Mouse (Mus musculus): ENCODE results near the gene Psmg3. TPM values are rescaled to one million over a fixed set of nuclear protein-coding genes. Genes with fewer than 3 reads are reported as not detected.

Psmg3 gene
- total RNA-seq, 2 experiments from 2014 or later = 20.5 to 21.0 TPM

- DNase-seq (ENCODE audit: low spot score in 2 of 2) = no peak
- intact Hi-C loops (cut with DNase I) = loop anchor here (5.0 kb wide), 1 partner anchor 41 kb away; the partner anchor contains the start of gene Ints1
Measured at GRCm38 (mm10) chr5:139818056-139818455, 8.6 kb downstream of the Psmg3 start.

GRCm38 (mm10) chr5:139817292-139817691 is 9.4 kb downstream of the Psmg3 start:
- intact Hi-C loops (cut with DNase I) = loop anchor here (5.0 kb wide), 1 partner anchor 40 kb away; the partner anchor contains the start of gene Ints1

GRCm38 (mm10) chr5:139816445-139816844 is 10.2 kb downstream of the Psmg3 start:
- intact Hi-C loops (cut with DNase I) = loop anchor here (5.0 kb wide), 1 partner anchor 39 kb away; the partner anchor contains the start of gene Ints1
- DNase-seq (ENCODE audit: low spot score in 2 of 2) = no peak

More at GRCm38 (mm10) chr5:139817292-139817691, 9.4 kb downstream of the Psmg3 start:
- DNase-seq (ENCODE audit: low spot score in 2 of 2) = no peak

- DNase-seq (ENCODE audit: low spot score in 2 of 2) = no peak
- intact Hi-C loops (cut with DNase I) = loop anchor here (5.0 kb wide), 1 partner anchor 39 kb away; the partner anchor contains the start of gene Ints1
Measured at GRCm38 (mm10) chr5:139815964-139816363, 10.7 kb downstream of the Psmg3 start.

- intact Hi-C loops (cut with DNase I) = no loop called here
- DNase-seq (ENCODE audit: low spot score in 2 of 2) = no peak
Measured at GRCm38 (mm10) chr5:139813963-139814381, 12.7 kb downstream of the Psmg3 start.

- intact Hi-C loops (cut with DNase I) = no loop called here
- no peak for DNase-seq (ENCODE audit: low spot score in 2 of 2)
Measured at GRCm38 (mm10) chr5:139813126-139813490, 13.6 kb downstream of the Psmg3 start.

- intact Hi-C loops (cut with DNase I) = no loop called here
- no peak for DNase-seq (ENCODE audit: low spot score in 2 of 2)
Measured at GRCm38 (mm10) chr5:139812398-139813125, 14.1 kb downstream of the Psmg3 start.

- intact Hi-C loops (cut with DNase I) = no loop called here
- no peak for DNase-seq (ENCODE audit: low spot score in 2 of 2)
Measured at GRCm38 (mm10) chr5:139811677-139812397, 14.8 kb downstream of the Psmg3 start.

GRCm38 (mm10) chr5:139809397-139809796 is 17.3 kb downstream of the Psmg3 start:
- DNase-seq (ENCODE audit: low spot score in 2 of 2) = no peak
- intact Hi-C loops (cut with DNase I) = no loop called here

GRCm38 (mm10) chr5:139805924-139806323 is 20.8 kb downstream of the Psmg3 start:
- no peak for DNase-seq (ENCODE audit: low spot score in 2 of 2)
- intact Hi-C loops (cut with DNase I) = no loop called here

- intact Hi-C loops (cut with DNase I) = no loop called here
- no peak for DNase-seq (ENCODE audit: low spot score in 2 of 2)
Measured at GRCm38 (mm10) chr5:139804573-139805111, 22.0 kb downstream of the Psmg3 start.

GRCm38 (mm10) chr5:139804107-139804551 is 22.6 kb downstream of the Psmg3 start:
- no peak for DNase-seq (ENCODE audit: low spot score in 2 of 2)
- intact Hi-C loops (cut with DNase I) = no loop called here

GRCm38 (mm10) chr5:139803601-139804102 is 23.0 kb downstream of the Psmg3 start:
- no peak for DNase-seq (ENCODE audit: low spot score in 2 of 2)
- intact Hi-C loops (cut with DNase I) = no loop called here

- intact Hi-C loops (cut with DNase I) = no loop called here
- DNase-seq (ENCODE audit: low spot score in 2 of 2) = no peak
Measured at GRCm38 (mm10) chr5:139803165-139803564, 23.5 kb downstream of the Psmg3 start.

- no peak for DNase-seq (ENCODE audit: low spot score in 2 of 2)
- intact Hi-C loops (cut with DNase I) = no loop called here
Measured at GRCm38 (mm10) chr5:139801880-139802279, 24.8 kb downstream of the Psmg3 start.

GRCm38 (mm10) chr5:139801231-139801630 is 25.5 kb downstream of the Psmg3 start:
- no peak for DNase-seq (ENCODE audit: low spot score in 2 of 2)
- intact Hi-C loops (cut with DNase I) = no loop called here

- no peak for DNase-seq (ENCODE audit: low spot score in 2 of 2)
- intact Hi-C loops (cut with DNase I) = no loop called here
Measured at GRCm38 (mm10) chr5:139799801-139800590, 26.7 kb downstream of the Psmg3 start.

- intact Hi-C loops (cut with DNase I) = no loop called here
- no peak for DNase-seq (ENCODE audit: low spot score in 2 of 2)
Measured at GRCm38 (mm10) chr5:139799041-139799440, 27.6 kb downstream of the Psmg3 start.

GRCm38 (mm10) chr5:139798168-139798900 is 28.4 kb downstream of the Psmg3 start:
- intact Hi-C loops (cut with DNase I) = no loop called here
- no peak for DNase-seq (ENCODE audit: low spot score in 2 of 2)
